Mouse (Mus musculus) cerebellum, postnatal 25 days (tissue): Measurements from ENCODE around the gene Rere.

Experiments
- DNase-seq, 2 experiments: peaks; one replicate each; pipeline ENCODE4 v3.0.0; 2021; ENCODE audit warnings: mixed read lengths in 2 of 2

Gene Rere

DNA sequence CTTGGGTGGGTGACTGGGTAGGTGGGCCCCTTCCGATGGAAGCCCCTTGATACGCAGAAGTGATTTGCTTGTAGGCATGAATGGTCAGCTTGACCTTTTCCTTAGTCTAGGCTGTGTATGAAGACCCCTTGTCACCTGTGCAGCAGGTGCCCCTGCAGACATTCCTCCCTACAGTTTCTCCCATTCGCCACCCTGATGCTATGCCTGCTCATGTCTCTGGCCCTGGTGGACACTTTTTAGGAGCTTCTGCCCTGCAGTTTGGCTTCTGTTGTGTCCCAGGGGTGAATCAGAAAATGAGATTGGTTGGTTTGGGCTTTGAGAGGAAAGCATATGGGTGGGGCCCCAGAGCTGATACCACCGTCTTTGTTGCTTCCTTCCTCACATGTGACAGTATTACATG, 343.5 kb downstream of the Rere start:
- no peak for DNase-seq

DNA sequence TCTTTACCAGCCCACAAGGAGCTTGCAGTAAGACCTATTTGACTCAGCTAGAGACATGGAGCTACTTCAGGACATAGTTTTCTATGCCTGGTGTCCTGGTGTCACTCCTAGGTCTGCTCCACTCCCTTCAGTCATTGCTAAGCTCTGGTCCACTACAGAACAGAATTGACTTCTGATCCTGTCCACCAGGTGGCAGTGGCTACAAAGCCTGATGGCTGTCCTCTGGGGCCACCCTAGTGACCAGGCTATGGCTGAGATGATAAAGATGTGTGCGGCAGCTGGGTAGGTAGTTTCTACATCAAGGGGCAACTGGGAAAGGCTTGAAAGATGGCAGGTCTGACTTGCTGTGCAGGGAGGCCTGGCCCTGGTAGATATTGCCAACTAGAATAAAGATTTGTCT, 344.0 kb downstream of the Rere start:
- DNase-seq, result peak; percentile 81 to 90

DNA sequence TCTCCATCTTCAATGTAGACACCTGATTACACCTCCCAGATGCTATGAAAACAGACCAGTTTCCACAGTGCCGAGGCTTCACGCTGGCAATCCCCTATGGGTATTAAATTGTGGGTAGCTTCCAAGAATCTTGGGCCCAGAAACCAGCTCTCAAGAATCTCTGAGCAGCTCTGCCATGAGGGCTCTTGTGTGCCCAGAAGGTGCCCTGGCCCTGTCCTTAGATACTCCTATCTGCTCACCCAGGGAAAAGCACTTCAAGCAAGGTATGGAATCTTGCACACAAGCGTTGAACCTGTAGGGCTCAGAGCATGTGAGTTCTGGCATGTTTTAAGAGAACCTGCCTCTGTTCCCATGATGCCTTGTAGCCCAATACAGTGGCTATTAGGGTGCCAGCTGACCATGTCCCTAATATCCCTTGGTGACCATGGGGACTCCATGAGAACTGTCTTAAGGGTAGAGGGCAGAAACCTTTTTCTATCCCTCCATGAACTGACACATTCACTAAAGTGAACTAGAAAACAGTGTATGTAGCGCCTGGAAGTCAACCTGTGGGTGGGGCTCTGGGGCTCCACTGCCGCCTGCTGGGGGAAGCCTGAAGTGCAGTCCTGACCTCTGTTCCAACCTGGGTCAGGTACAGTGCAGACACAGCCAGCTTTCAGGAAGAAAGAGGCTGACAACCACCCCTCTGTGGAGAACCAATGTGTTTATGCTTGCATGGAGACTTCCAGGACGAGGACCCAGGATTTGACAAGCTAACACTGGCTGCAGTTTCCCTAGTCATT, 344.7 kb downstream of the Rere start:
- DNase-seq, result peak; percentile 76 to 82

DNA sequence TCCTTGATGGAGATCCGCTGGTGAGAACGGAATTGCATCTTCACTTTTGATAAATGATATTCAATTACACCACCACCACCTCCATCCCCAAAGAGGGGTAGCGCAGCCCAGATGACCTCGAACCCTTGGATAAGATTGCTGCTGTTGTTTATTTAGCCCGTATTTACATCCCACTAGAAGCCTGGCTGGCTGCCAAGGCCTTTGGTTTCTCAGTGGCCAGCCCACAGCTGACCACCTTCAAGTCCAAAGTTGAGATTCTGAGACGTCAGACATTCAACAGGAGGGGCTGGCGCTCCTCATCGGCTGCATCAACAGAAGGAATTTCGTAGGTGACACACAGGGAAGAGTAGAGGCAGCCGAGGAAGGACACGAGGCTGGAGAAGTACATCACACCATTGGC, 347.8 kb downstream of the Rere start:
- peak in 1 of 2 experiments; percentile 55 for DNase-seq

DNA sequence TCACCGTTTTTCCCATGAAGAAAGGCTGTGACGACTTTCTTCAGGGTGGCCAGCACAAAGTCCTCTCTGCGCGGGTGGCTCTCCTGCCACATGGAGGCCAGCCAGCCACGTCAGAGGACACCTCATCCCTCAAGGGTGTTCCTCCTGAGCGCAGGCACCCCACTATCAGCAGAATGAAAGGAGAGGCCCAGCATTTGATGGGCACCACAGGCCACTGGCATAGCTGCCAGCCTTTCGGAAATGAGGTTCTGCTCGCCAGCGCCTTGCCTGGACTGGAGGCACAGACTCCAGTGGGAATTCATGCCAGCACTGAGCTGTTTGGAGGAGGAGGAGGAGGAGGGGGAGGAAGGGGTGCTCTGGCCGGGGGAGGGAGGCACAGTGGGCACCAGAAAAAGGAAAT, 354.1 kb downstream of the Rere start:
- peak; percentile 84 to 86 for DNase-seq

DNA sequence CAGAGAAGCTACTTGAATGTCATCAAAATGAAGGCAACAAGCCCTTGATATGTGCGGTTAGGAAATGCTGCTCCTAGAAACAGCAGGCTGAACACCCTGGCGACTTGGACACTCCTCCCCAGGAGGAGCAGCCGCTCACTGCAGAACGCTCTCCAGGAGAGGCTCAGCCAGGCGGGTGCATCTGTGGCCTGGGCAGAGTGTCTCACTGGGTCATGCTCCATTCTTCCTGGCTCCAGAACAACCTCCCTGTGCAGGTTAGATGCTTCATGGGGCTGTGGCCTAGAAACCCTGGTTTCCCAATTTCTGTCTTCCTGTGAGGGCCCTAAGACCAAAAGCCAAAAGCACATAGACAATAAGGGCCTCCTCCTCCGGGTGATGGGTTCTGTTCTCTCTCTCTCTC, 355.2 kb downstream of the Rere start:
- peak; percentile 66 to 68 for DNase-seq

DNA sequence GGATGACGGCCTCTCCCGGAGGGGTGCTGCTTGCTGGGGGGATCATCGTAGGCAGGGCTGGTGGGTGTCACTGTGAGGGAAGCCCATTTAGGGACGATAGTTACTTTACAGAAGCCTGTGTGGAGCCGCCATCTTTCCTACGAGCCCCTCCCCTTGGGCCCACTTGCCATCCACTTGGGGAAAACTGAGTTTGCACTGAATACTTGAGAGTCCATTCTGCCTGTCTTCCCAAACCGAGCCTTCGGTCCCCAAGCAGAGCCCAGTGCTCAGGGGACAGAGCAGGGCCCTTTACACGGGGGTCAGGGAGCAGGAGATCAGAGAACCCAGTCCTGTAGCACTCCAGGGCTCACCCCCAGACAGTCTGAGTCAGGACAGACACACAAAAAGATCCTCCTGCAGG, 362.9 kb downstream of the Rere start:
- DNase-seq, result no peak

DNA sequence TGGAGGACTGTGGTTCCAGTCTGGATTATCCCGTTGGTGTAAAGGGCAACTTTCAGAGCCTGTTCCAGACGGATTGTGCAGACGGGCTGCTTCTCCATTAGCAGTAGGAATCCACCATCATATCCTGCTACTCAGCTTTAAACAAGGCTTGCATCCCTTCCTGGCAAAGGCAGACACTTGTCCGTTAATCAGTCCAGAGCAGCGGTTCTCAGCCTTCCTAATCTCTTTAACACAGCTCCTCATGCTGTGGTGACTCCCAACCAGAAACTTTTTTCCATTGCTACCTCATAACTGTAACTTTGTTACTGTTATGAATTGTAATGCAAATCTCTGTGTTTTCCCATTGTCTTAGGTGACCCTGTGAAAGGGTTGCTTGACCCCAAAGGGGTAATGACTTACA, 367.9 kb downstream of the Rere start:
- DNase-seq, result no peak

DNA sequence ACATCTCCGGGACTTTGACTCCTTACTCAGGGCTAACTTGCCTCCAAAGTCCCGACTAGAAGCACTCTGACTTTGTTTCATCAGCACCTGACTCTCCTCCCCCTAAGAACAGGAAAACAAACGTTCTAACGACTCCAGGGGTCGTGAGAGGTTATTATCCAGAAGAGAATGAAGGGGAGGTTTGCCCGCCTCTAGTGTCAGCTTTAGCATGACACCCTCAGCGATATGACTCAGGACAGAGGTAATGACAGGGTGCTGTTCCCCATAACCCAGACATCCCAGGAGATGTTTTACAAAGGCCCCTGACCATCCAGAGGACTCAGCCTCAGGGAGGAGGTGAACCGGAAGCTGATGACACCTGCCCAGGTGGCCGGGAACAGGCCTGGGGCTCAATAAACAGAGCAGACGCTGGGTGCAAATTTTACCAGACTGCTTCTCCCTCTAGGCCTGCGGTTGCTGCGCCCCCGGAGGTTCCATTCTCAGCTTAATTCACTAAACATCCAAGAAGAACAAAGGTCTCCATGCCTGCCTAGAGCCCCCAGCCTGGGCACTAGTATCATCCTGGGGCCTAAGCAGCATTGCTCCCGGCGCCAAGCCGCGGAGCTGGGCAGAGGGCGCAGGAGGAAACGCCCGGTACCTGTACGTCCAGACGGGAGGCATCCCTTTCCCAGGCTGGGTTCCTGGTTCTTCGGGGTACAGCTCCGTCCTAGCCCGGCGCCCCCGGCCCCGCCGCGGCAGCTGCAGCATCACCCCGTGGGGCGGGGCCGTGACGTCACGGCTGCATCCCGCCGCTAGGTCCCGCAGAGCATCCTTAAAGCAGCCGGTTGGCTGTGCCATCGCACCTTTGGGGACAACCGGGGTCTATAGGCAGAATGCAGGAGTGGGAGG, 370.2 kb downstream of the Rere start, which contains the start of gene Slc45a1:
TSS of gene Slc45a1 (minus strand) at position 785 of the 888 bp plus-strand sequence.
- peak; percentile 79 to 87 for DNase-seq

DNA sequence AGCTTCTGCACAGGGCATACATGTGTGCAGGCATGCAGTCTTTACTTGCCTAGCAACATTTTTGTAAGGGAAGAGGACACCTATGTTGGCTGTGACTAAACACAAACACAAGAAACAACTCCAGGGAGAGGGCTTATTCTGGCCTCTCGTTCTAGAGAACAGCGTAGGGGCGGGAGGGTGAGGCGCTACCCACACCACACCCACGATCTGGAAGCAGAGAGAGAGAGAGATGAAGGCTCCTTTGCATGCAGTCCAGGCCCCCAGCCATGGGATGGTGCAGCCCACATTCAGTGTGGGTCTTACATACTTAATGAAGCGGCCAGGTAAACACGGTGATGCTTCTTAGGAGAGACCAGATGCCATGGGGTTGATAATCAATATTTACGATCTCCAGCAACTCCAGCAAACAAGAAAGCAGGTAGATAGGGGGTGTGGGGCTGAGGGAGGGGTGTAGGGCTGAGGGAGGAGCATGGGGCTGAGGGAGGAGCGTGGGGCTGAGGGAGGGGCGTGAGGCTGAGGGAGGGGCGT, 371.7 kb downstream of the Rere start:
- DNase-seq, result no peak

DNA sequence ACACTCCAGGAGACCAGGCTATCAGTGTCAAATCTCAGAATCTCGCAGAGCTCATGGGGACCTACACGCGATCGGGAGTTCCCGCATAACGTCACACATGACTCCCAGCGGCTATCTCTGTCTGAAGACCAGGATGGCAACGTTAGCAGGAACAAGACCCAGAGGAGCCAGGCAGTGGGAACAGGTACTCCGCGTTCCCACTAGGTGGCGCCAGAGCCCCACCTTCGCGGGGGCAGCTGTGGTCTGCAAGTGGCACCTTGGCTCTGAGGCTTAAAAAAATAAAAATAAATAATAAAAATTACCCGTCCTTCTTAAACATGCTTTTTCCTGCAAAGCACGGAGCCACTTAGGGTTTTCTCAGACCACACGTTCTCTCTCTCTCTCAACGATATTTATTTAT, 374.5 kb downstream of the Rere start:
- DNase-seq, result peak; percentile 89 to 93

DNA sequence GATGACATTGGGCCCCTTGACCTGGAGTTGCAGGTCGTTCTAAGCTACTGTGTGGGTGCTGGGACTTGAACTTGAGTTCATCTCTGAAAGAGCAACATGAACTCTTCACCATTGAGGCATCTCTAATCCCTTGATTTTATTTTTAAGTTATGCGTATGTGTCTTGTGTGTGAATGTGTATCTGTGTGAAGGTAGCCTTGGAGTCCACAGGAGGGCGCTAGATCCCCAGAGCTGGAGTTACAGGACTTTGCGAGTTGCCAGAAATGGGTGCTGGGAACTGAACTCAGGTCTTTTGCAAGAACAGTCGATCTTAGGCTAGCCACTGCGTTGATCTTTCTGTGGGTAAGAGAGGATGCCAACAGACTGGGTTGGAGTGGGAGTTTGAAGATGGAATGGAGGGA, 375.1 kb downstream of the Rere start:
- peak in 1 of 2 experiments; percentile 48 for DNase-seq

DNA sequence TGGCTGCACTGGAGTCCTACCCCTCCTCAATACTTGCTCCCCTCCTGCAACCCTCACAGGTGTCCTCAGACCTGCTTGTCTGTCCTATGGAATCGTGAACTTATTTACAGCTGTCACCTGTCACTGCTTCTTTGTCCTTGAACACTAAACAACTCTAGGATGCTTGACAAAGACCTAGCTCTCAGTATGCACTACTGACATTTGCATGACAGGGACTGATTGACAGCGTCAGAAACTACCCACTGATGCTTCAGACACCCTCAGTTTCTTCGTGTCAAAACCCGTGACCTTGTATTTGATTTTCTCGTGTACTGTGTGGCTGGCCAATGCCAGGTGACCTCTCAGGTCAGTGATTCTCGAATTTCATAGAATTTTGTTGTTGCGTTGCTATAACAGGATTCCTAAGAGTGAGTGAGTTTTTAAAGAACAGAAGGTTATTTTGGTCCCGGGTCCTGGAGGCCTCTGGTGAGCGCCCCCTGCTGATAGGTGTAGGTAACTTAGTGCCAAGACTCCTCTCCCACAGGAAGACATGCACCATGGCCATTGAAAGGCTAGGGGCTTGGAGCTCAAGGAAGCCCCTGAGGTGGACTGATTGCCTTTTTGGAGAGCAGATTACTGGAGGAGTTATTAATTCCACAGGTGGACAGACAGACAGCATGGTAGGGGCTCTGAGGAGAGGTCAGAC, 378.6 kb downstream of the Rere start:
- DNase-seq, result peak in 1 of 2 experiments; percentile 44

DNA sequence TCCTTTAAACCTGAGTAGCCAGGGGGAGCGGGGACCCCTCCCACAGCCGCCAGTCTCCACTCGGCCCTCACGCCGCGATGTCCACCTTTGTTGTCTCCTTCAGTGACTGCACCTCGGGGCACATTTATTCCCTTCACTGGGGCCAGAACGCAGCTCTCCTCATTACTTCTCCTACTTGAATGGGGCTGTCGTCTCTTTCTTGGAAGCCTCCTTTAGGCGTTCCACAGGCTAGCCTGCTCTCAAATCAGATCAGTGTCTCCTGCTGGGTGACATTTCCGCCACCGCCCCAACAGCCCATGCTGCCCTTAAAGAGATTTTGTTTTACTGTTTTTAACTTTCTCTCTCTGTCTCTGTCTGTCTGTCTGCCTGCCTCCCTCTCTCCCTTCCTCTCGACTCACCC, 380.4 kb downstream of the Rere start:
- DNase-seq, result no peak

DNA sequence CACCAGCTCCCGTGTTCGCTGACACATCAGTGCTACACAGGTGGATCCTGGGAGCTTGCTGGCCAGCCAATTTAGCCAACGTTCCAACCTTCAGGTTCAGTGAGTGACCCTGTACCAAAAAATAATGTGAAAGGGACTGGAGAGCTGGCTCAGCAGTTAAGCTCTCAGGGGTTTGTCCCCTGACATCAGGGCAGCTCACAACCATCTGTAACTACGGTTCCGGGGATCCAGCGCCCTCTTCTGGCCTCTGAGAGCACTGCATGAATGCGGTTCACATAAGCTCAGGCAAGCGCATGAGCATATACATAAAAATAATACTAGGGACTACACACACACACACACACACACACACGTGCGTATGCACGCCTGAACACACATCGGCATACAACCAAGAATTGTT, 381.7 kb downstream of the Rere start:
- peak; percentile 47 to 64 for DNase-seq

DNA sequence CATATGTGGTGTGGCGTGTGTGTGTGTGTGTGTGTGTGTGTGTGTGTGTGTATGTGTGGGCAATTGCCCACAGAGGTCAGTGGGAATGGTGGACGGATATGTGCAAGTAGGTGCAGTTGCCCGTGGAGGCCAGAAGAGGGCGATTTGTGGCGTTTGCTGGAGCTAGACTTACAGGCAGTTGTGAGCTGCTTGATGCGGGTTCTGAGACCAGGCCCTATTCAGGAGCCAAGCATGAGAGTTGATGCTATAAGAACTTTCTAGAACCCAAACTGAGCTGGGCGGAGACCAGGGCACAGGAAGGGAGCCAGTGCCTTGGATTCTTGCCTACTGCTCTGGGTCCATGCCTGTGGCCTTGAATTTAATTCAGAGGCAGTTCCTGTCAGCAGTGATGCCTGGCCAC, 383.3 kb downstream of the Rere start:
- no peak for DNase-seq

DNA sequence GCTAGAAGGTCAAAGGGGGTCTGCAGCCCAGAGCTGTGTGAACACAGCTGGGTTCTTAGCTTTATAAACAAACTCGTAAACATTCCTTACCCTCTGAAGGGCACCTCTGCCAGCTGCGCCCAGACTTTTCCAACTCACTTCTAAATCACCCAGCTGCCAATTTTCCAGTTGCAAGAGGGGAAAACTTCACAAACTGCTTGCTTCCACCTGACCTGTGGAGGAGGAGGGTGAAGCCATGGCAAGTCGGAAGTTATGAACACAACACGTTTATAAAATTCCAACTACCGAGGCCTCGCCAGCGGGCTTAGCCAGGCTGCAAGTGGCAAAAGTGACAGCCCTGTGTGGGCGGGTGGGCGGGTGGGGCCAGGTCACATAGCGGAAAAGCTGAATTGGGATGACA, 384.4 kb downstream of the Rere start:
- no peak for DNase-seq
